Mouse (Mus musculus) forebrain, postnatal 0 days (tissue): Measurements from ENCODE around the gene Pou2f3. TPM values are rescaled to one million over a fixed set of nuclear protein-coding genes. Genes with fewer than 3 reads are reported as not detected.

Source experiments
- ATAC-seq: fragments of 200-750 bp; cut with Nextera tagmentation; 2 replicates; pipeline ENCODE4 v1.8.0; 2017; ENCODE audit warnings: mild to moderate bottlenecking, moderate library complexity
- DNase-seq: peaks from one replicate; pipeline ENCODE4 v3.0.0-alpha.2; 2015
- H3K27ac ChIP-seq: fragments of 300-500 bp; sonication (generic); 2 replicates; pipeline ENCODE4 v1.5.1; 2014; ENCODE audit warnings: low read depth, mild to moderate bottlenecking, antibody characterized with exemption, low read length, moderate library complexity, mixed read lengths
- H3K27me3 ChIP-seq: fragments of 300-500 bp; sonication (generic); 2 replicates; pipeline ENCODE4 v1.6.1; 2014; ENCODE audit warnings: mild to moderate bottlenecking, low read length, mixed read lengths; ENCODE audit not compliant: insufficient read depth
- H3K36me3 ChIP-seq: fragments of 300-500 bp; sonication (generic); 2 replicates; pipeline ENCODE4 v1.6.1; 2014; ENCODE audit warnings: mild to moderate bottlenecking, moderate library complexity; ENCODE audit not compliant: insufficient read depth
- H3K4me1 ChIP-seq: fragments of 300-500 bp; sonication (generic); 2 replicates; pipeline ENCODE4 v1.6.1; 2014; ENCODE audit warnings: antibody characterized with exemption; ENCODE audit not compliant: insufficient read depth
- H3K4me2 ChIP-seq: fragments of 300-500 bp; sonication (generic); 2 replicates; pipeline ENCODE4 v1.6.1; 2014; ENCODE audit warnings: low read depth, mild to moderate bottlenecking, moderate library complexity
- H3K4me3 ChIP-seq: fragments of 300-500 bp; sonication (generic); 2 replicates; pipeline ENCODE4 v1.5.1; 2014; ENCODE audit warnings: low read depth, low read length, mixed read lengths
- H3K9ac ChIP-seq: fragments of 300-500 bp; sonication (generic); 2 replicates; pipeline ENCODE4 v1.6.1; 2014; ENCODE audit warnings: mild to moderate bottlenecking
- H3K9me3 ChIP-seq: fragments of 300-500 bp; sonication (generic); 2 replicates; pipeline ENCODE4 v1.6.1; 2016; ENCODE audit warnings: low read length
- CTCF ChIP-seq: sonication (generic); IDR thresholded peaks from 2 replicates; pipeline ENCODE4 v1.5.1; 2016; ENCODE audit warnings: antibody characterized with exemption, control low read depth, low read depth
- WGBS: fragments of 180-500 bp; shearing (Covaris S2); extraction: QIAGEN DNeasy Blood & Tissue Kit; methylation state at CpG from one replicate; pipeline ENCODE4 v1.1.7; 2014; 5-methylcytosine and 5-hydroxymethylcytosine counted together
- polyA plus RNA-seq: library from polyadenylated mRNA; unstranded; fragments of >200 nt; fragmentation: Nextera tagmentation; extraction: Ambion mirVana; gene quantifications from 2 replicates; pipeline ENCODE4 v1.2.1, GENCODE M21; 2015
- total RNA-seq: library from RNA; depleted of rRNA; stranded (reverse); fragments of >200 nt; gene quantifications from 2 replicates; pipeline ENCODE4 v1.2.3, GENCODE M21; 2014

The Pou2f3 gene
- total and polyA plus RNA-seq, 2 experiments from 2014 or later: not detected

- Histone ChIP-seq H3K4me2 (no peak overlapping the region), H3K9ac (no peak overlapping the region), H3K27me3 (no peaks in the 10 kb centered on the region), H3K27ac (no peak overlapping the region), H3K9me3 (no peaks in the 10 kb centered on the region), H3K36me3 (no peaks in the 10 kb centered on the region), H3K4me3 (no peak overlapping the region), H3K4me1 (no peaks in the 10 kb centered on the region)
- no peak for DNase-seq
- ATAC-seq: no peak
- no peak for TF ChIP-seq CTCF
- 64% methylated on average over 2 of the region's 2 CpGs for WGBS
Observed at GRCm38 (mm10) chr9:43225481-43225880, 15.3 kb upstream of the Pou2f3 start.

DNA sequence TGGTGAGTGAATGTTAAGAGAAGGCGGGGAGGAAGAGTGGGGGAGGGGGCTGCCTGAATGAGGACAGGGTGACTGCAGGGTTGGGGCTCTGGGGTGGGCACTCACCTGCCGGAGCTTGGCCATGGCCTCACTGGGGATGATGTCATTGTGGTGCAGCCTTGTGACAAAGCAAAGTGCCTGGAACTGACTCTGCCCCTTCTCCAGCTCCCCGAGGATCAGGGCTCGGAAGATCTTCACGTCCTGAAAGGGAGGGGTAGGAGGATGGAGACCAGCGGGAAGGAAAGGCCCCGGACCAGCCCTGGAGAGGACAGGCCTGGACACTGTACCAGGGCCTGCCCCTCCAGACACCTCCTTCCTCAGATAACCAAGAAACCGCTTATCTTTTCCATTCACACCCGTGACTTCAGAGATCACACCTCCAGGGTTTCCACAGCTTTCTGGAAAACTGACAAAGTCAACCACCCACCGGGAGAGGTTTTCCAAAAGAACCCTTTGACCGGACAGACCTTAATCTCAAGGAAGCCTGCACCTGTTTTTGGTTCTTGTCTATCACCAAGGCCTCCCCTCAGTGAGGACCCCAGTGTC is 14.7 kb upstream of the Pou2f3 start:
- ATAC-seq (no peak), DNase-seq (no peak)
- Histone ChIP-seq H3K27me3 (no peaks in the 10 kb centered on the region), H3K9me3 (no peaks in the 10 kb centered on the region), H3K27ac (no peak overlapping the region), H3K9ac (no peak overlapping the region), H3K4me2 (no peak overlapping the region), H3K36me3 (no peaks in the 10 kb centered on the region), H3K4me1 (no peaks in the 10 kb centered on the region), H3K4me3 (no peak overlapping the region)
- 56% methylated on average over 11 of the region's 11 CpGs for WGBS
- no peak for TF ChIP-seq CTCF

DNA sequence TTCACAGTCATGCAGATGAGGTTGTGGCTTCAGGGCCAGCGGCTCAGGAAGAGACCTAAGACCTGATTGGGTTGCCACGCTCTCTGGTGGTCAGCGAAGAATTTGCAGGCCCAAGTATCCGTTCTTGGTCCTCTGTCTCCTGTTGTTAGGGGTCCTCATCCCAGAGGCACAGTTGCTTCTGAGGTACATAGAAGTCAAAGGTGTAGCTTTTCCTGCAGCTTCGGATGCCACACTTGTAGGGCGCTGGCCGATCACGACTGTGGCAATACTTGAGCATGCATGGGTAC is 12.2 kb upstream of the Pou2f3 start:
- no peak overlapping the region for H3K27ac ChIP-seq
- 47% methylated on average over 8 of the region's 8 CpGs for WGBS
- H3K4me1 ChIP-seq: no peaks in the 10 kb centered on the region
- no peak overlapping the region for H3K4me2 ChIP-seq
- no peaks in the 10 kb centered on the region for H3K9me3 ChIP-seq
- DNase-seq (no peak), ATAC-seq (no peak)
- no peak overlapping the region for H3K4me3 ChIP-seq
- TF ChIP-seq CTCF: 0 out of 2 replicates have a peak, but pooled peaks have one; percentile 7
- H3K9ac ChIP-seq: no peak overlapping the region
- no peaks in the 10 kb centered on the region for H3K27me3 ChIP-seq
- H3K36me3 ChIP-seq: no peaks in the 10 kb centered on the region

DNA sequence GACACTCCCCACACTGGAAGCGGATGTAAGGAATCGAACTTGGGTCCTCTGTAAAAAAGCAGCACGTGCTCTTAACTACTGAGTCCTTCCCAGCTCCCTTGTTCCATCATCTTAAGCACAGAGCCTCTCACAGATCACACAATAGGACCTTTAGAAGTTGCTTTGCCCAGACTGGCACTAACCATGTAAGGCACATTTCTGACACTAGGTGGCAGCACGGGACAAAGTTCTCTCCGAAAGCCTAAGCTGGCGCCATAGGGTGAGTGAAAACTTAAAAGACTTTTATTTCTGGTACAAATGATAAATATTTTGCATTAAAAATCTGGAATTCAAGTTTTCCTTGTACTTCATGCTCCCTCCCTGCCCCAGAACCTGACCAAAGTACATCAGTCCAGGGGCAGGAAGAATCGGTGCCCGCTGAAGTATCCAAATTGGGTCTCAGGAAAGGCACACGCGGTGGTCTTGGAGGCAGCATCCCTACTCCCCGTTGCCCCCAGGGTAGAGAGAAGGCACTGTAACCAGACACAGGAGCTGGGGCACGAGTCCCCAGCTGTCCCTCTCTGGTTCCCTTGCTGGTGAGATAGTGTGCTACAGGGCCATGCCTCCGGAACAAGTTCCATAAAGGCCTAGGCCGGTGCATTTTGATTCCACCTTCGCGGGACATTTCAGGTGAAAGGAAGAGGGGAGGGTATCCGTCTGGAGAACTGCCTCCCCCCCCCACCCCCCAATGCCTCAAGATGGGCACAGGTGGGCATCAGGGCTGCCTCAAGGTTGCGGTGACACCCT is 11.7 kb upstream of the Pou2f3 start:
- 40% methylated on average over 18 of the region's 18 CpGs for WGBS
- H3K27me3 ChIP-seq: no peaks in the 10 kb centered on the region
- no peak overlapping the region for H3K4me2 ChIP-seq
- H3K4me1 ChIP-seq: no peaks in the 10 kb centered on the region
- peak; percentile 92 for TF ChIP-seq CTCF
- H3K36me3 ChIP-seq: no peaks in the 10 kb centered on the region
- H3K9me3 ChIP-seq: no peaks in the 10 kb centered on the region
- DNase-seq (peak; percentile 92), ATAC-seq (peak; percentile 91)
- H3K4me3 ChIP-seq: no peak overlapping the region
- H3K27ac ChIP-seq: no peak overlapping the region
- no peak overlapping the region for H3K9ac ChIP-seq

DNA sequence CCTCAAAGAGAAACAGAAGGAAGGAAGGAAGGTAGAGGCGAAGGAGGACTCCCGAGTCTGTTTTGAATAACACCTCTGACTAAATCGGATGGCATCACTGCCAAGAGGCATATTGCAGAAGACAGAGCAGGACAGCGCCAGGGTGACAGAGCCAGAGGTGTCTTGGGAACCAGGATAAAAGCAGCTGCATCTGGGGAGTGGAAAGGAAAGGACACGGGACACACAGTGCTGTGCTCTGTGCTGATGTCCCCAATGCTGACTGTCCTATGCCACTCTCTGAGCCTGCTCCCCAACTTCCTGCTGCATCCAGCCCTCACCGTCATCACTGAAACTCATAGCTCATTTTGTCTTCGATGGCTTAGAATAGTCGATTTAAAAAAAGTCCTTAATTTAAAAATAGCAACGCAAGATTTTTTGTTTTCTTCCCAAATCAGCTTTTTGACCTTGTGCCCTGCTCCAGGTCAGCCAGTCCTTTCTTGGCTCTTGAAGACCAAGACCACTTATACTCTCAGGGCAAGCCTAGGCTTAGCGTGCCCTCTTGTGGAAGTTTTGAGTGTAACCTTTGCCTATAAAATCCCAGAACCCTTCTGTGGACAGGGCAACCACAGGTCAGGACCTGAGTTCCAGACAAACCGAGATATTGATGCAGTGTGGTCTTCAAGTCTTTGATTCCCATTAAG is 742 bp upstream of the Pou2f3 start:
- Histone ChIP-seq H3K9ac (no peak overlapping the region), H3K4me3 (no peak overlapping the region), H3K4me2 (no peak overlapping the region), H3K36me3 (no peaks in the 10 kb centered on the region), H3K4me1 (0 out of 2 replicates have a peak, but pooled peaks cover 6% of the 10 kb centered on the region), H3K27ac (no peak overlapping the region), H3K27me3 (peaks cover 7% of the 10 kb centered on the region; the same call in 1 of the 2 replicates), H3K9me3 (no peaks in the 10 kb centered on the region)
- WGBS: 32% methylated on average over 11 of the region's 11 CpGs
- DNase-seq: peak; percentile 74
- ATAC-seq: peak; percentile 66
- TF ChIP-seq CTCF: peak; percentile 83

- no peak for DNase-seq
- ATAC-seq: no peak
Observed at GRCm38 (mm10) chr9:43206022-43206390, 4.2 kb downstream of the Pou2f3 start.

More at GRCm38 (mm10) chr9:43206022-43206390, 4.2 kb downstream of the Pou2f3 start:
- Histone ChIP-seq H3K4me3 (peak overlapping the region; percentile 22), H3K4me1 (peaks cover 11% of the 10 kb centered on the region), H3K27me3 (peaks cover 27% of the 10 kb centered on the region), H3K27ac (no peak overlapping the region), H3K9me3 (no peaks in the 10 kb centered on the region), H3K4me2 (peak overlapping the region; percentile 47), H3K36me3 (no peaks in the 10 kb centered on the region), H3K9ac (no peak overlapping the region)
- 4% methylated on average over 15 of the region's 15 CpGs for WGBS
- TF ChIP-seq CTCF: no peak
